Mouse (Mus musculus): ENCODE measurements around the gene Lrrc8c.

Gene Lrrc8c

DNA sequence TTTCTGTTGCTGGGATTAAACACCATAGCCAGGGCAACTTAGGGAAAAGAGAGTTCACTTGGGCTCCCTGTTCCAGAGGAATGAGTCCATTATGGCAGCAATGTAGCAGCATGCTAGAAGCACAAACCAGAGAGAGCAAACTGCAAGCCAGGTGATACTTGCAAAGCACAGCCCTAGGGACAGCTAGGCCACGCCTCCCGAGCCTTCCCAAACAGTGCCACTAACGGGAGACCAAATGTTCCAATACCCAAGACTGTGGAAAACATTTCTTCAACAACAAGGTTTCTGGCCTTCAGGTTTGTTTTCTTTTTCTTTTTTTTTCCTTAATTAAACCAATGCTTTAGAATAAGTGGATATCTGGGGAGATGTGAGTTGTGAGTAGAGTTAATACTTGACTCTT, 38.2 kb downstream of the Lrrc8c start:
- DNase-seq (ENCODE audit: low spot score), result no peak

DNA sequence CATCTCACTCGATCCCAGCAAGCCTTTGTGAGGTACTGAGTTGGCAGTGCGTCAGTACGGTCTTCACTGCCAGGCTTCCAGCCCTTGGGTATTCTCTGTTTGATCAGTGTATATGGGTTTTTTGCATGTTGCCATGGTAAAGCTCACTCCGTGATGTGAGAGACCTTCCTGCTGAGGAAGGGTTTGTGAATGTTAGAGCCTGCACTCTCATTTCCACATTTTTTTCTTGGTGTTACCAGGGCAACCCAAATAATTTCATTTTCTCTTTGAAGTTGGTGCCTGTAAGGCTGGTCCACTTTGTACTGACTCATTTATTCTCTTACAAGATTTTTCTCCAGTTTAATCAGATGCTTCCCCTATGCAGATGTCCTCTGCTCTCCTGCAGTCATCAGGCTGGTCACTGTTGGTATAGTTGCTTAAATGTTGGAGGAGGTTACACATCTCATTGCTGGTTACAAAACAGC, 38.6 kb downstream of the Lrrc8c start:
- no peak for DNase-seq (ENCODE audit: low spot score)

DNA sequence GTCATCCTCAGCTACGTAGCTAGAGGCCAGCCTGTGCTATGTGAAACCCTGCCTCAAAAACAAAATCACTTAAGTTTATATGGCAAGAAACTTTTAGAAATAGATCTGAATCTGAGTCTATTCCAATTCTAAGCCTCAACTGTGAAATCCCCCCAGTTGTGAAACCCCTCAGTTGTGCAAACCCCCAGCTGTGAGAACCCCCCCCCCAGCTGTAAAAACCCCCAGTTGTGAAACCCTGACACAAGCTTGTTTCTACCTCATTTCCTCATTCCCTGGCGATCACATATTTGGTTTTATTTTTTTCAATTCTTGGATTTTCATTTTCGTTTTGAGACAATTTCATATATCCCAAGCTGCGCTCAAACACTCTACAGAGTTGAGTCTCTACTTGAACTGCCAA, 39.3 kb downstream of the Lrrc8c start:
- no peak for DNase-seq (ENCODE audit: low spot score)

- peak; percentile 15 for DNase-seq (ENCODE audit: low spot score)
These were observed 42.7 kb downstream of the Lrrc8c start for GRCm38 (mm10) chr5:105561926-105562325.

GRCm38 (mm10) chr5:105564761-105565160, 45.6 kb downstream of the Lrrc8c start:
- no peak for DNase-seq (ENCODE audit: low spot score)

- no peak for DNase-seq (ENCODE audit: low spot score)
These were observed 46.6 kb downstream of the Lrrc8c start for GRCm38 (mm10) chr5:105565824-105566223.

GRCm38 (mm10) chr5:105566852-105567412, 47.7 kb downstream of the Lrrc8c start:
- DNase-seq (ENCODE audit: low spot score), result no peak

DNA sequence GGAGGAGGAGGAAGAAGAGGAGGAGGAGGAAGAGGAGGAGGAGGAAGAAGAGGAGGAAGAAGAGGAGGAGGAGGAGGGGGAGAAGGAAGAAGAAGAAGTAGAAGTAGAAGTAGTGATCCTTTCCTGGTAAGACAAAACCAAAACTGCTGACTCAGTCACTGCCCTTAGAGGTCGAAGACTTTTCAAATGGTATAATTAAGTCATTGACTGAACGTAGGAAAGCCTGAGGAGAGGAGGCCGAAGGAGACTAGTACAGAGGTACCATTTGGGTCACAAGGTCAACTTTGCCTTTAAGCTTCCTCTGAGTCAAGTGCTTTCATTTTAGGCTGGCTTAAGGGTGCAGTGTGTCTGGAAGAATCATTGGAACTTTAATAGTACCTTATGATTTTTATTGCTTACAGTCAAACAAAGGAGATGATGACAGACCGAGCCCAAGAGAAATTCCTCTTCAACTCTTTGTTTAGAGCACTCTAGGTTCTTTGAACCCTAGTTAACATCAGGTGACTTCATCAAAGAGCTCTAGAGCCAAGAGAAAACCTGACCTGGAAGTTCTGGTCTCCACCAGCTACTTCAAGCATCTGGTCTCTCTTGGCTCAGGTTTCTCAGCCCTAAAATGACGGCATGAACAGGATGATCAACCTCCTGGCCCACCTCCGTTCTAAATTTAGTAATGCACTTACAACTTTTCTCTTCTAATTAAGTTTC, 49.0 kb downstream of the Lrrc8c start:
- DNase-seq (ENCODE audit: low spot score), result no peak

GRCm38 (mm10) chr5:105569168-105569567, 50.0 kb downstream of the Lrrc8c start:
- DNase-seq (ENCODE audit: low spot score), result no peak

- DNase-seq (ENCODE audit: low spot score), result no peak
These were observed 53.0 kb downstream of the Lrrc8c start for GRCm38 (mm10) chr5:105572160-105572692.

GRCm38 (mm10) chr5:105572876-105573275, 53.7 kb downstream of the Lrrc8c start:
- DNase-seq (ENCODE audit: low spot score), result no peak

DNA sequence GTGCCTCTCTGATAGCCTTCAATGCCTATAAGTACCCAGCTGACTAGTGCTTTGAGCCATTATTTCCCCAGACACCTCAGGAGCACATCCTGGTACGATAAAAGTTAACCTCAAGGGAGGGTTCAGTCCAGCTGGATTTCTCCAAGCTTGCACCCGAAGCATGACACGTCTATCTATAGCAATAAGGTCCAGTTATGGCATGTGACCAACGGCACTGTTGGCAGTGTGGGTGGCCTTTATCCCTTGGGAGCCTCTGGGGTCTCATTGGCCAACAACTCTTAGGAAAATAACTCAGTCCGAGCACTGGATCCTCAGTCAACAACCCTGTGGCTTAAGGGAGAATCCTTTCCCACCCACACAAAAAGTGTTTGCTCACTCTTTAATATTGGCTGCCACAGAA, 55.6 kb downstream of the Lrrc8c start:
- no peak for DNase-seq (ENCODE audit: low spot score)

GRCm38 (mm10) chr5:105575839-105576238, 56.7 kb downstream of the Lrrc8c start:
- DNase-seq (ENCODE audit: low spot score), result no peak

- DNase-seq (ENCODE audit: low spot score), result no peak
These were observed 61.7 kb downstream of the Lrrc8c start for GRCm38 (mm10) chr5:105580909-105581308.

DNA sequence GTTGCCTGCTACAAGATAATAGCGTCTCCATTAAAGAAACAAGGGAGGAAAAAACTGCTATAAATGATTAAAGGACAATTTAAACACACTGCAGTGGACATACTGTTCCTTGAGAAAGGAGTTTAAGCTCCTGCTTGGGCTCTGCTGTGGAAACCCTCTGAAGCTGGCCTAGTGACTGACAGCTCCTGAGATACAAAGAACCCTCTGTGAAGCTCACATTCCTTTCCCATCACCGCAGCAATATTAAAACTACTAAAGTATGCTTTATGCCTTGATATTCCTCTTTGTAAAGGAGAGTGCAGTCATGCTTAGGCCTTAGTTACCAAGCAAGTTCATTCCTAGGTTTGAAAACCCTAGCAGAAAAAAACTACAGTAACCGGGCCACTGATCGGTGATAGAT, 66.7 kb downstream of the Lrrc8c start:
- DNase-seq (ENCODE audit: low spot score), result no peak

DNA sequence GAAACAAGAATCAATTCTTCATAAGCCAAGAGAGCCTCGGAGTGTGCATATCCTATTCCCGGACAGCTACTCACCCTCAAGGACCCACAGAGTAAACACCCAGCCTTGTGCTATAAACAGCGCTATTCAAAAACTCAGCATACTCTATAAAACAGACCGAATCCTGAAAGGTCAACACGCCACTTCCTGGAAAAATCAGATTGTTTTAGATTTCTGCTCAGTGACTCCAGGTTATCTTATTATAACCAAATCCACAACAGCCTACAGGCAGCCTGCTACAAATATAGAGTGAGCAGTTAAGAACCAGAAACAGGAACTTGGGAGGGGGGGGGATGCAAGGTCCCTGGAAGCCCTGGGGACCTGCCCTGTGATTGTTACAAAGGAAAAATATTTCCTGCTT, 67.5 kb downstream of the Lrrc8c start:
- no peak for DNase-seq (ENCODE audit: low spot score)

DNA sequence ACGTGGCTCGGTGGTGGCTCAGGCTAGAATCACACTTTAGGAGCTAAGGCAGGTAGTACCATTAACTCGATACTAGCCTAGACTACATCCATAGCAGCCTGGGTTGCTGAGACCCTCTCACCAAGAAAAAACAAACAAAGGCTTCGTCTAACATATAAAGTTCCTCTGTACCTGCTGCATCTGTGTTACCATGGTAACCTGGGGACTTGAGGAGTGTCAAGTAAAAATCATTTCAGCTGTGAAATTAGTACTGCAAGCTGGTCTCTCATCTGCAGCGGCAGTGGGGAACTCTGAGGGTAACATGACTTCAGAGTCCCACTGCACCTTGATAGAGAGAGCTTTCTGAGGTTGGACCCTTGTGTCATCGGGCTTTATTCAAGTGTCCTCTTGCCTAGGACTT, 68.3 kb downstream of the Lrrc8c start:
- no peak for DNase-seq (ENCODE audit: low spot score)

GRCm38 (mm10) chr5:105588683-105589082, 69.5 kb downstream of the Lrrc8c start:
- DNase-seq (ENCODE audit: low spot score), result no peak

- DNase-seq (ENCODE audit: low spot score), result no peak
These were observed 69.9 kb downstream of the Lrrc8c start for GRCm38 (mm10) chr5:105589119-105589518.

GRCm38 (mm10) chr5:105592396-105592795, 73.2 kb downstream of the Lrrc8c start:
- DNase-seq (ENCODE audit: low spot score), result no peak

GRCm38 (mm10) chr5:105593630-105594029, 74.4 kb downstream of the Lrrc8c start:
- DNase-seq (ENCODE audit: low spot score), result no peak

DNA sequence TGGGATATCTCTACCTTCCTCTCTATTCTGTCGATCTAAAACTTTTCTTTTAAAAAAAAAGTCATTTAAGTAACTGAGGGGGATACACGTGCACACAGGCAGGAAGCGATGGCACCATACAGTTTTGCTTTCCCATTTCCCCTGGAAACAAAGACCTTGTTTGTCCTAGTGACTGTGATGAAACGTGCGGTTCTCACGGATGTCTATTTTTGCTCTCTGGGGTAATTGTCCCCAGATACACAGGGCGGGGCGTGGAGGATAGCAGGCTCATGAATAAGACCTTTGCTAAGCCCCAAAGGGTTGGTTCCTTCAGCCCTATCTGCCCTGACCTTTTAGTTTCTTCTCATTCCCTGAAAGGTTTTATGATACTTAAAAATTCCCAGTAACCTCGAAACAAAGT, 79.7 kb downstream of the Lrrc8c start:
- DNase-seq (ENCODE audit: low spot score), result no peak

DNA sequence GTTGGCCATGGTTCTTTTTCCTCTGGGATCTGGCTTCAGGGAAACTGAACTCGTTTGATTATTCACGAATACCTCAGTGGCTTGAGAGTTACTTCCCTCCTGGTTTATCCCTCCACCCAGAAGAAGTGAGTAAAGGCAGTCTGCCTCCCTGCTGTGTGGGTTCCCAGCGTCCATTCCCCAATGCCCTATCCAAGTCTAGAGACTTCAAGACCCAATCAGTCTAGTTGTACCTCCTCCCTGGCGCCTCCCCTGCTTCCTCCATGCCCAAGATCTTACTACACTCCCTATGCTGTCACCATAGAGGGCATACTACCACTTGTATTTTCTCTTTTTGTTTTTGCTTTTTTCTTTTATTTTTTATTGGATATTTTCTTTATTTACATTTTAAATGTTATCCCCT, 80.1 kb downstream of the Lrrc8c start:
- DNase-seq (ENCODE audit: low spot score), result no peak

DNA sequence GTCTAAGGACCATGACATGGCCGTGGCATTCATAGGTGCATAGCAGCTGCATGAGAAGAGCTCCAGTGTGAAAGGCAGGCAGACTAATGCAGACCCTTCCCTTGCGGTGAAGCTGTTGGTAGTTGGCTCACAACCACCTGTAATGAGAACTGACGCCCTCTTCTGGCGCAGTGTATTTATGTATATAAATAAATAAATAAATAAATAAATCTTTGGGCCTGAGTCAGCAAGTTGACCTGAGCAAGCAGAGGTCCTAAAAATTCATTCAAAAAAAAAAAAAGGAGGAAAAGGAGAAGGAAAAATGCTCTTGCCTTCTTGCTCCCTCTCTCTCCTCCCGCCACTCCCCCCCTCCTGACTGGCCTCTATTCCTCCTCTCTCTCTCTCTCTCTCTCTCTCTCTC, 81.8 kb downstream of the Lrrc8c start:
- no peak for DNase-seq (ENCODE audit: low spot score)

Measured in left cerebral cortex, adult 11 months (tissue).